Mouse (Mus musculus): Measurements from ENCODE around the gene Kcnn1. TPM values are rescaled to one million over a fixed set of nuclear protein-coding genes. Genes with fewer than 3 reads are reported as not detected.

Kcnn1 gene
- total RNA-seq, 2 experiments from 2014 or later: 2.5 to 3.0 TPM

Small RNA genes lying within 50 kb of the gene (microRNA-seq; reads per million reads assigned to microRNA genes)
- gene Mir7067: 2.0 to 3.8 reads per million in 2 experiments
- gene Mir7240: 0 to 0.61 reads per million in 2 experiments

Other genes with a start within 250 kb of the Kcnn1 start
- 1 to 10 TPM; 1.1 to 1.5 TPM for gene Lrrc25, start 247.1 kb downstream of the Kcnn1 start, total RNA-seq (2021)
- gene Gdf15, start 230.8 kb downstream of the Kcnn1 start, total RNA-seq (2021): 1 to 10 TPM; 2.7 to 3.5 TPM
- gene Pgpep1, start 202.9 kb downstream of the Kcnn1 start, total RNA-seq (2021): 10 to 100 TPM; 32.2 to 38.4 TPM
- gene Lsm4, start 190.0 kb downstream of the Kcnn1 start, total RNA-seq (2021): 100 to 1,000 TPM; 107 to 120 TPM
- 100 to 1,000 TPM; 254 to 261 TPM for gene Jund, start 164.3 kb downstream of the Kcnn1 start, total RNA-seq (2021)
- gene Iqcn, start 159.8 kb downstream of the Kcnn1 start, total RNA-seq (2021): under 1 TPM; 0.10 to 0.11 TPM
- gene Gm3336, start 144.7 kb downstream of the Kcnn1 start, total RNA-seq (2021): not detected
- gene Pde4c, start 139.5 kb downstream of the Kcnn1 start, total RNA-seq (2021): 1 to 10 TPM in 1 of 2 experiments, under 1 TPM in 1; 0.74 to 1.0 TPM
- gene Rab3a, start 108.6 kb downstream of the Kcnn1 start, total RNA-seq (2021): 10 to 100 TPM; 27.3 to 28.7 TPM
- gene Mpv17l2, start 102.3 kb downstream of the Kcnn1 start, total RNA-seq (2021): 10 to 100 TPM; 35.8 to 37.9 TPM
- gene Pik3r2, start 86.5 kb downstream of the Kcnn1 start, total RNA-seq (2021): 10 to 100 TPM; 36.0 to 39.2 TPM
- gene Mast3, start 58.2 kb downstream of the Kcnn1 start, total RNA-seq (2021): 1 to 10 TPM; 8.4 to 8.9 TPM
- under 1 TPM in 1 of 2 experiments, not detected in 1; 0.12 TPM for gene Il12rb1, start 54.8 kb downstream of the Kcnn1 start, total RNA-seq (2021)
- gene Arrdc2, start 23.5 kb downstream of the Kcnn1 start, total RNA-seq (2021): 1 to 10 TPM; 5.1 to 7.5 TPM
- gene Ccdc124, start 10.7 kb upstream of the Kcnn1 start, total RNA-seq (2021): 10 to 100 TPM; 42.6 to 46.2 TPM
- under 1 TPM in 1 of 2 experiments, not detected in 1; 0.11 TPM for gene Slc5a5, start 29.5 kb upstream of the Kcnn1 start, total RNA-seq (2021)
- 1,000 to 10,000 TPM; 1,266 to 1,294 TPM for gene Rpl18a, start 34.2 kb upstream of the Kcnn1 start, total RNA-seq (2021)
- gene Map1s, start 42.7 kb upstream of the Kcnn1 start, total RNA-seq (2021): 10 to 100 TPM; 35.2 to 36.0 TPM